Mouse (Mus musculus): ENCODE measurements at regions not wholly inside any gene's neighbourhood (a gene's known extent, or its start where the extent isn't known, plus 50 kb on each side); places are given as distances from the start of the nearest gene placed in this dataset.

- DNase-seq: no peak
Observed at GRCm38 (mm10) chr8:31314692-31315358, 2113.7 kb upstream of the 5930422O12Rik start.

GRCm38 (mm10) chr8:31315359-31315705, 2113.2 kb upstream of the 5930422O12Rik start:
- peak; percentile 54 to 58 for DNase-seq

GRCm38 (mm10) chr8:31333545-31334297, 2094.8 kb upstream of the 5930422O12Rik start:
- DNase-seq: no peak

GRCm38 (mm10) chr8:31348504-31348903, 2080.0 kb upstream of the 5930422O12Rik start:
- no peak for DNase-seq

GRCm38 (mm10) chr8:31369636-31370035, 2058.9 kb upstream of the 5930422O12Rik start:
- no peak for DNase-seq

- no peak for DNase-seq
Observed at GRCm38 (mm10) chr8:31370137-31371010, 2058.1 kb upstream of the 5930422O12Rik start.

GRCm38 (mm10) chr8:31371656-31372055, 2056.9 kb upstream of the 5930422O12Rik start:
- no peak for DNase-seq

- peak; percentile 10 to 63 for DNase-seq
Observed at GRCm38 (mm10) chr8:31372397-31372796, 2056.1 kb upstream of the 5930422O12Rik start.

- DNase-seq: no peak
Observed at GRCm38 (mm10) chr8:31373140-31373787, 2055.2 kb upstream of the 5930422O12Rik start.

GRCm38 (mm10) chr8:31377698-31378334, 2050.7 kb upstream of the 5930422O12Rik start:
- no peak for DNase-seq

- no peak for DNase-seq
Observed at GRCm38 (mm10) chr8:31404811-31405210, 2023.7 kb upstream of the 5930422O12Rik start.

GRCm38 (mm10) chr8:31422241-31422640, 2006.3 kb upstream of the 5930422O12Rik start:
- DNase-seq: no peak

GRCm38 (mm10) chr8:31427706-31428105, 2000.8 kb upstream of the 5930422O12Rik start:
- DNase-seq: no peak

- peak; percentile 17 to 47 for DNase-seq
Observed at GRCm38 (mm10) chr8:31436445-31437191, 1991.9 kb upstream of the 5930422O12Rik start.

GRCm38 (mm10) chr8:31444834-31445233, 1983.7 kb upstream of the 5930422O12Rik start:
- no peak for DNase-seq

- no peak for DNase-seq
Observed at GRCm38 (mm10) chr8:31447984-31448383, 1980.5 kb upstream of the 5930422O12Rik start.

GRCm38 (mm10) chr8:31454736-31455391, 1973.6 kb upstream of the 5930422O12Rik start:
- DNase-seq: peak; percentile 19 to 21

- peak; percentile 91 for DNase-seq
Observed at GRCm38 (mm10) chr8:31460349-31460748, 1968.2 kb upstream of the 5930422O12Rik start.
